Mouse (Mus musculus) urinary bladder, postnatal 4 days (tissue): ENCODE measurements at regions not wholly inside any gene's neighbourhood (a gene's known extent, or its start where the extent isn't known, plus 50 kb on each side); places are given as distances from the start of the nearest gene placed in this dataset.

Experiments used
- DNase-seq, 2 experiments: peaks; one replicate each; pipeline ENCODE4 v3.0.0; 2021 to 2022; ENCODE audit warnings: low spot score in 2 of 2

- no peak for DNase-seq
Observed at GRCm38 (mm10) chr10:24357636-24358035, 134.3 kb downstream of the Moxd1 start.

DNA sequence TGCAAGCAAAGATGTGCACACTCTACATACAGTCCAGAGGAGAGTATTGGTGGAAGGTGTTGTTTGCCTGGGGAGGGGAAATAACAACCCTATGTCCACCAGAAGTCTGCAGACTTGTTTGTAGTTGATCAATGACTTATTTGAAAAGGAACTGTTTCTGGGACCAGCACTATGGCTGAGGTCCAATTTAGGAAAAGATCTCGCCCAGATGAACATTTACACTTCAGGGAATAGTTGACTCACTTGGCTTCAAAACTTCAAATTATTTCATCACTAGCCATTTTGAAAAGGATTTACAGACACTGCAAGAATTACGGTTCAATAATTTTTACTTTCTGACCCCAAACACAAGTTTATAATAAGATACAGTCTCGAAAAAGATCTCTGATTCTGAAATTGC is 138.1 kb downstream of the Moxd1 start:
- no peak for DNase-seq

- no peak for DNase-seq
Observed at GRCm38 (mm10) chr10:24365369-24365768, 142.1 kb downstream of the Moxd1 start.

DNA sequence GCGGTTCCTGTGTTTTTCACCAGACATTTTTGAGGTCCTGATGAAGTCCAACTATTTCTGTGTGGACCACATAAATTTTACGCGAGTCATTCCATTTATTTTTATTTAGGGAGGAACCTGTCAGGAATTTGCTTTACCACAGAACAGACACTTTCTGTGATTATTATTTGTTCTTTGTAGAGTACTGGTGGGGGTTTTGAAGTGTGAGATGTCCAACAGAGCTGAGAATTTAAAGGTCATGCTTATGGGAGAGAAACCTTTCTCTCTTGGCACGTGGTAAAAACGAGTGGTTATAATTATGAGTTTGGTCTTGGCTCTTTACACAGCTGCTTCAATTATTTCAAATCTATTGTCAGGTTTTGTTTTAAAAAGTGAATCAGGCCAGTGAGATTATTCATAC is 143.7 kb downstream of the Moxd1 start:
- no peak for DNase-seq

DNA sequence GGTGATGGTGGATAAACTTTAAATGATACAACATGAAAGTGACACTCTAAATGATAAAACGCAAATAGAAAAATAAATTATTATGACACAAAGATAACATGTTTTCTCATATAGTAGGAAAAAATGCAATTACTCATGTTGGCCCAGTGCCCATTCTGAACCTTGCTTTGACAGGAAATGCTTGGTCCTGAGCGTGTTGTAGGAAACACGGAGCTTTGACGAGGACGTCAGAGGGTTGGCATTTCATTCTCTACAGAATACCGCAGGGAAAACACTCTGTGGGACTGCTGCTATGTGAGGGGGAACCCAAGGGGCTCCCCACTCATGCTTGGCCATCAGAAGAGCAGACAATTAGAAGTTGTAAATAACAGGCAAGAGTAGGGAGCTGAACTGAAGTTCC is 150.6 kb downstream of the Moxd1 start:
- no peak for DNase-seq

DNA sequence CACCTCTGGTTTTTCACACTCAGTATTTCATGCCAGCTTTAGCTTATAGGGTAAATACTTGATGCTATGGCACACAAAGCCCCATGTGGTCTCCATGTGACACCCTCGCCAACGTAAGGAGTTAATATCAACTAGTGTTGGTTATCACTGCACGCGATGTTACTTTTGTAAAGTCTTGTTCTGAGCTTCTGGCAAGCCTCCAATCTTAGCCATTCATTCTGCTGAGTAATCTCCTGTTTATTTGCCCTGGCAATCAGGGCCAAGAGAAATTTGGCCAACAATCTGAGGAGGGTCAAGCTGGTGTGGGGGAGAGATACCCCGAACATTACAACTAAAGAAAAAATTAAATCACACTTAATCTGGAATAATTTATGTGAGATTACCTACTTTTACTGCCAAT is 156.0 kb downstream of the Moxd1 start:
- no peak for DNase-seq

DNA sequence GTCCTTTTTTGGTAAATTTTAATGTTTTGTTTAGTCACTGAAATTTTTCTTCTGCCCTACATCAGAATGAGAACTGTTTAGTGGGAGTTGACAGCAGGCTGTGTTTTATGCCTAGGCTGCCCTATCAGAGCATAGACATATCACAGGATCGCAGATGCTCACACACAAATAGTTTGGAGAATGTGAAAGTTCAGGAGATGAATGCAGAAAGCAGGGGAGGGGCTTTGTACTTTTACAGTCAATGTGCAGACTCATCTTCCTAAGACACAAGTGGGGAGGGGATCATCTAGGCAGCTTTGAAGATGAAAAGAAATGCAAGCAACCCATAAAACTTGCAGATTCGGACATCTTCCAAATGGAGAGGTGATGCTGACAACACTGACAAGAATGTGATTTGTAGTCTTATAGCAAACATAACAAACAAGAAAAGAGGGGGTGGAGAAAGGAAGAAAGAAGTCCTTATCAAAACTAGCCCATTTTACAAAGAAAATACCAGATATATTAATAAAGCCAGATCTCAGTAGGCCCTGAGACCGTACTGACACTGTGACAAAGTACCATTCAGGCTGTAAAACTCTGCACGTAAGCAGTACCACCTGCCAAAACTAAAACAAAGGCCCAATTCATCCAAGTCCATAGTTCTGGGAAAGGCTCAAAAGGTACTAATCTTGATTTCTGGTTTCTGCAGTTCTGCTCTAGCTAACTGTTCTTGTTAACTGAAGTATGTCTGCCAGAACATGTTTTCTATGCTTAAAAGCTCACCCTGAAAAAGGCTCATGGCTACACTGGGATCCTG is 157.4 kb downstream of the Moxd1 start:
- no peak for DNase-seq

DNA sequence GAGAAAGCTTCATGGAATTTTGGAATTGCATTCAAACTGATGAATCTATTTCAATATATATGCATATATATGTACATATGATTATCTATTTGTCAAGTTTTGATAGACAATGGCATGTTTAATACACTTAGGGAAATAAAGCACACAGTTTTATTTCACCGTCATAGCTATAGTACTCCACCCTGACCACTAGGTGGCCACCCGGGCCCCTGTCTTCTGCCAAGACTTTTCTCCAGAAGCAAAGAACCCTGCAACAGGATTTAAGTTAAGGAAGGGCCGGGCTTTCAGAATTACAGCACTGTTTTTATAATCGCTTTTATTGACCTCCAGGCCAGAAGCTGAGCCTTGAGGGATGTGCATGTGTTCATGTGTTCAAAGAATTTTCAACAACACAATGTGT is 158.6 kb downstream of the Moxd1 start:
- no peak for DNase-seq

DNA sequence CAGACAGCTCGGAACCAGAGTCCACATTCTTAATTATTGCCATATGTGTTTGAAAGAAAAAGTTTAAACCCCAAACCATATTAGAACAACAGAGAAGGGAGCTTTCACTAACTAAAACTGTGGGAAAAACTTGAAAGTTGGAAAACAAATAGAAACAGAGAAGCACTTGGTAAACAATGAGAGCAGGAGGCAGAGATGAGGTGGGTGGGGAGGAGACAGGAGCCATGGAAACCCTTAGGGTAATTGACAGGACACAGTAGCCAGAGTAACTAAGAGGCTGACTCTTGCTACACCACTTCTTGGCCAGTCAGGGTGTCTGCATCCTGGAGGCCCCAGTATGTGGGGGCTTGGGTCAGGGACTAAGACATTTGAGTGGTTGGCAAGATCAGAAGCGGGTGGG is 160.7 kb downstream of the Moxd1 start:
- no peak for DNase-seq

DNA sequence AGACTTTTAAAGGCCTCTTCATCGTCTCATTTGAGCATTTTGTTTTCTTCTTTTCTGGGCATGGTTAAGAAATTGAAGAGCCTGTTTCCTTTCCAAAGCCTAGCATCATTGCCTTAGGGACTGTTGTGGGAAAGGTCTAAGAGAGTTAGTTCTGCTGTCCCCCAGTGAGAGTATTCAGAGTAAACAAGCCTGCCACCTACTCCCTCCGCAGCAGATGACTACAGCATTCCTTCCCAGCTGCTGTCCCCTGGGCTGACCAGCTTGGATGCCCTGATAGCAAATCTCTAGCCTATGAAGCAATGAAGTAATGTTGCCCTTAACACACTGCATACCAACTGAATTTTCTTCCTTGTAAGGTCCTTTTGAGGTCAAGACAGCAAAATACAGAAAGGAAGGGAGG is 164.9 kb downstream of the Moxd1 start:
- no peak for DNase-seq

DNA sequence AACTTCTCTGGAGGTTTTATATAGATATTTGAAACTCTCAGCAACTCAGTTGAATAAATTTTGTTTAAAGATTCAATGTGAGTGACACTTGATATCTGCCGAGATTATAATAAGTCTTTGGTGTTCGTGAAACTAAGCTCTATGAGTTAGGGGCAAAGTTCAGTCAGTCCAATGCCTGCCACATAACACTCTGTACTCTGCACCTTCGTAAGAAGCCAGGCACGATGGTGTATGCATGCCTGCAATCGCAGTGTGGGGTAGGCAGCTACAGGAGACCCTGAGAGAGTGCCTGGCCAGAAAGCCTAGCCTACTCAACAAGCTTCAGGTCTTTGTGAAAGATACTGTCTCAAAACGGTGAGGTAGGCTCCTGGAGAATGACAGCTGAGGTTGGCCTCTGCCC is 167.7 kb downstream of the Moxd1 start:
- no peak for DNase-seq

GRCm38 (mm10) chr10:24392066-24392465 is 168.7 kb downstream of the Moxd1 start:
- no peak for DNase-seq

GRCm38 (mm10) chr10:24395999-24396784 is 172.9 kb downstream of the Moxd1 start:
- DNase-seq, result no peak

DNA sequence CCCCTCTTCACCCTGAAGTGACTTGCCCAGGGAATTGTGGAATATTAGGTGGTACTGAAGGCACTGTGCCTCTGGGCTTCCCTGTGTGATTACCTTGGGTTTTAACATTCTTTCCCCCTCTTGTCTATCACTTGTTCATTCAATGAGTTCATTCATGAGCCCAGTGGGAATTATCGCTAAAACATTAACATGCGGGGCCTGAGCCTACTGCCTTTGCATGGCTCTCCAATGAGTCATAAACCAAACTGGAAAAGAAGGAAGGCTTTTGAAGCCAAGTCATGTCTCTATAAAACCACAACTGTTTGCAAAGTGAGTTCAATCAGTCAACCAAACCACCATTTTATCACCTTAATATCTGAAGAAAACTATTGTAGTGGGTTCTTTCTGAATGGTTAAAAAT is 173.8 kb downstream of the Moxd1 start:
- DNase-seq, result no peak

GRCm38 (mm10) chr10:24404851-24405250 is 181.5 kb downstream of the Moxd1 start:
- DNase-seq, result no peak

GRCm38 (mm10) chr10:24406953-24407352 is 183.6 kb downstream of the Moxd1 start:
- DNase-seq, result no peak

DNA sequence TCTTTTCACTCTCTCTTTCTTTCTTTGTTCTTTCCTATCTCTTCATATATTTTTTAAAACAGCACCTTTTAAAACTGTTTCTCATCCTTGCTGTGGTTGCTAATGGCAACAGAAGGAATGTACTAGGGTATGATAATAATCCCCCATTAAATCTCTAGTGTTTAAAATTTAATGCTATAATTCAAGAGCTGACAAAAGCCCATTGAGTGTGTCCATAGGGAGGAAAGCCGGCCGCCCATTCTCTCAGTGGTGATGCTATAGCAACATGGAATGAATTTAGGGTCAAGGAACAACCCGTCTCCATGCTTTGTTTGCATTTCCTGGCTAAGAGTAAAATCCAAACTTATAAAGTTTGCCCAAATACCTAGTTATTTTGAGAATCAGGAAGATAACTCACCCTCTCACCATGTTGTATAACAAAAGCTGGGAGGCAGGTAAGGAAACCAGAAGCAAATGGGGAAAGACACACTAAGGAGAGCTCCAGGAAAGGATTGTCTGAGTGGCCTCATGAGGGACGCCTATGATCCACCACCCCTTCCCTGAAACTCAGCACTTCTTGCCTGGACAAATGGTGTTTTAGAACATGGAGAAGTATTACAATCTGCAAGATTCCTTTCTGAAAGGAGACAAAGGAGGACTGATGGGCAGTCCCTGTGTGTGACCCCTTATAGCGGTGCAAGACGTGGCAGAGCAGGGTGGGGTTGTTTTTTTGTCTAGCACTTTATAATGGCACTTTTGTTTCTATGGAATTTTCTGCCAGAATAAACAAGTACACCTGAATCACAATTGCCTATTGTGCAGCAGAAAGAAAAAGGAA is 184.3 kb downstream of the Moxd1 start:
- no peak for DNase-seq

DNA sequence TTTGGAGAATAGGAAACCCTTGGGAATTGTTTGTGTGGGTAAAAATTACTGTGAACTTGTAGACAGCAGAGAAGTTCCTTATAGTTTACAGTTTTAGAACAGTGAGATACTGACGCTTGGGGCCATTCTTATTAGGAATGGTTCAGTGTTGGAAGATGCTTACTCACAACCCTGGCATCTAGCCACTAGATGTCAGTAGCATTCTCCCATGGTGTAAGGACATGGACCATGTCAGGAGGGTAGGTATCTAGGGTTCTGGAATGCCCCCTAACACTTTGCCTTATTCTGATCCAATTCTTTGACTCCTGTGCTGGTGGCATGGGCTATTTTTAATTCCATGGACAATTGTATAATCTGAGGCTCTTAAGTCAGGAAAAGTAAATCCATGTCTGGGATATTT is 185.3 kb upstream of the Ccn2 start:
- DNase-seq, result no peak

- no peak for DNase-seq
Observed at GRCm38 (mm10) chr10:24410885-24411284, 184.4 kb upstream of the Ccn2 start.

GRCm38 (mm10) chr10:24422498-24423160 is 172.6 kb upstream of the Ccn2 start:
- DNase-seq, result no peak

DNA sequence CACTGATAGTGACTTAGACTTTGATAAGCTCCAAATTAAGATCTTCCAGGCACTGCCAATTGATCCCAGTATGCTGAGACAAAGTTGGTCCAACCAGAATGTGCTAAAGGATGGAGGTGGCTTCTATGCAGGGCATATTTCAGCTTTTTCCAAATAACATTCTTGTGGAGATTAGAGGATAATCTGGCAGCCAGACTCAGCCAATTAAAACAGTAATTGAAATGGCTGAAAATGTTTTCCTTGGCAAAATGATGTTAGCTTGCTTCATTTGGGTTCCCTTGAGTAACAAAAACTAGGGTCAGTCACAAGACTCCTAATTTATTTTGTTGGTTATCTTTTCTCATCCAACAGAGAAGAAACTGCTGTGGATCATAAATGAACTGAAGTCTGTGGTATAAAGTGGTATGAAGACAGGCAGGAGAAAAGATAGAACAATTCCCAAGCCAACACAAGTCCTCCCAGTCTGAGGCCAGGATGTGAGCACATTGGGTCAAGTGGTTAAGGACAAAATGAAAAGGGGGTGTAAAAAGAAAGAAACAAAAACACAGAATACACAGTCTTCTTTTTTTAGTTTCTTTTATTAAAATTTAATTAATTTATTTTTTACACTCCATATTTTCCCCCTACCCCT is 161.4 kb upstream of the Ccn2 start:
- no peak for DNase-seq
